Mouse (Mus musculus): Measurements from ENCODE around the gene Dazap2. TPM values are rescaled to one million over a fixed set of nuclear protein-coding genes. Genes with fewer than 3 reads are reported as not detected.
A peak's percentile ranks its signal among the peaks of the same experiment; 100 is the strongest.
"Not testable (repeated sequence)": the region's sequence is repeated elsewhere in the genome, so short reads cannot be mapped to it uniquely, and the experiment has no call there.

The Dazap2 gene
- polyA plus RNA-seq, 1 experiment from 2014 or later: 130 TPM

DNA sequence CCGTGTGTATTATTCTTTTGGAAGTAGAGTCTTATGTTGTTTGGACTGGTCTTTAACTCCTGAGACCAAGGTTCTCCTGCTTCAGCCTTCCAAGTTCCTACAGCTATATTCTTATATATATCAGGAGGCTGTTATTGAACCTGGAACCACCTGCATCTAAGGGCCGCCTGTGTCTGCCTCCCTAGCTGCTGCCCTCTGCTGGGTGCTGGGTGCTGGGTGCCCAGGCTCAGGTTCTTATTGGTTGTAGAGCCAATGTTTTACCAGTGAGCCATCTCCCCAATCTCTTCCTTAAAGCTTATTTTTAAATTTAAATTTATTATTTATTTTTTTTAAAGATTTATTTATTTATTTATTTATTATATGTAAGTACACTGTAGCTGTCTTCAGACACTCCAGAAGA, 2.7 kb upstream of the Dazap2 start:
- H3K27ac ChIP-seq: no peak overlapping the region
- WGBS: 67% methylated on average over 2 of the region's 2 CpGs
- H3K4me3 ChIP-seq: no peak overlapping the region
- peaks cover 13% of the 10 kb centered on the region; the same call in 1 of the 2 replicates for H3K4me1 ChIP-seq
- H3K9ac ChIP-seq: no peak overlapping the region
- H3K9me3 ChIP-seq: no peaks in the 10 kb centered on the region
- no peak for ATAC-seq (ENCODE audit: insufficient number of reproducible peaks, insufficient read depth, low FRiP score, low TSS enrichment)
- no peak overlapping the region for H3K4me2 ChIP-seq (replicated peaks)
- H3K27me3 ChIP-seq: no peaks in the 10 kb centered on the region
- H3K36me3 ChIP-seq: 0 out of 2 replicates have a peak, but pooled peaks cover under 1% of the 10 kb centered on the region

DNA sequence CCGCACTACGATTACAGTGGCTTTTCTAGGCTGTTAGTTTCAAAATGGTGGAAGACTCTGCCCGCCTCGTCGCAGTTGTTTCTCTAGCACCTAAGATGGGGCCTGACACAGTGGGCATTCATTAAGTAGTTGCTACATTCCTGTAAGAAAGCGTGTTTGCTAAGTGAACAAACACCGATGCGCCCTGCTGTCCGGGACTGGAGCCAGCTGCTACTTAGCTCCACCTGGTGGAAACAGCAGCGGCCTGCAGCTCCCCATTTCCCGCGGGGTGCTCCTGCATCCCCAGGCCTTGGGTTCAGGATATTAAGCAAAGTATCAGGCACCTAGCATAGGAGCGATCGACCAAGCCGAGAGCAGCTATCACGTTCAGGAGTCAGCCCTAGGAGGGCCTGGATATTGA, 1.6 kb upstream of the Dazap2 start:
- Histone ChIP-seq H3K4me1 (peaks cover 13% of the 10 kb centered on the region; the same call in 1 of the 2 replicates), H3K36me3 (peaks cover 12% of the 10 kb centered on the region), H3K9ac (no peak overlapping the region), H3K4me3 (peak overlapping the region; percentile 13; the same call in 1 of the 2 replicates), H3K9me3 (no peaks in the 10 kb centered on the region), H3K4me2 (replicated peaks) (peak overlapping the region; percentile 37), H3K27me3 (no peaks in the 10 kb centered on the region), H3K27ac (no peak overlapping the region)
- ATAC-seq (ENCODE audit: insufficient number of reproducible peaks, insufficient read depth, low FRiP score, low TSS enrichment): no peak
- WGBS: 10% methylated on average over 16 of the region's 16 CpGs

DNA sequence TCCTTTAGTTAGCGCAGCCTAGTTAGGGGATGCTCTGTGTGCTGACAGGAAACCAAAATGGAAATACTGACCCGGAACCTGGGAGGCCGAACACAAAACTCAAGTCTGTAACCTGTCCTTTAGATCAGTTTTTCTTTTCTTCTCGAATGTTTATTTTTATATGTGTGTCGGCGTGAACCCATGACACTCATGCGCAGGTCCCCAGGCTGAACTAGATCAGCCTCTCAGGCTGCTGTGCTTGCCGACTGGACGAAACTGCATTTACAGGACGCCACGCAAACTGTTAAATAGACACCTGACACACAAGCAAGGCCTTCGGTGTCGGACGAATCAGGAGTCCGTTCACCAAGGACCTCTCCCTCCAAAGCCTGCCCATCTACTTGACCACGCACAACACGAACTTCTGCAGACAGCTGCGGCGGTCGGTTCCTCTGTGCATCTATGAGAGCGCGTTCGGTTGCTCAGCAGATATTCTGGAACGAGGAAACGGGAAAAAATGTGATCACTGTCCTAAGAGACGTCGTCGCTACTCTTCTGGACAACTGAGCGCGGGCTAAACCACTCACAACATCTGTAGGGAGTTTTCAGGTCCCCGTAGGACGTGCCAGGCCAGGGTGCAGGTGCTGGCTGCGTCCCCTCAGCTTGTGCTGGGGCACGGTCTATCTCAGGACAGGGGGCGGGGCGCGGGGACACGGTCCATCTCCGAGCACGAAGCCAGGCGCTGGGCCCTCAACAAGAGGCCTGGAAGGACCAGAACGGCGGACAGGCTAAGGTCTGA, 742 bp upstream of the Dazap2 start:
- no peak for ATAC-seq (ENCODE audit: insufficient number of reproducible peaks, insufficient read depth, low FRiP score, low TSS enrichment)
- H3K36me3 ChIP-seq: peaks cover 20% of the 10 kb centered on the region
- H3K4me2 ChIP-seq (replicated peaks): peak overlapping the region; percentile 81
- no peaks in the 10 kb centered on the region for H3K27me3 ChIP-seq
- peak overlapping the region; percentile 84 for H3K9ac ChIP-seq
- peak overlapping the region; percentile 61 for H3K27ac ChIP-seq
- 9% methylated on average over 43 of the region's 43 CpGs for WGBS
- peaks cover 13% of the 10 kb centered on the region; the same call in 1 of the 2 replicates for H3K4me1 ChIP-seq
- H3K4me3 ChIP-seq: peak overlapping the region; percentile 90
- H3K9me3 ChIP-seq: no peaks in the 10 kb centered on the region

GRCm38 (mm10) chr15:100615825-100616220, 674 bp downstream of the Dazap2 start:
- peak overlapping the region; percentile 94 for H3K27ac ChIP-seq
- under 1% methylated on average over 42 of the region's 43 CpGs for WGBS
- ATAC-seq (ENCODE audit: insufficient number of reproducible peaks, insufficient read depth, low FRiP score, low TSS enrichment): peak; percentile 79

DNA sequence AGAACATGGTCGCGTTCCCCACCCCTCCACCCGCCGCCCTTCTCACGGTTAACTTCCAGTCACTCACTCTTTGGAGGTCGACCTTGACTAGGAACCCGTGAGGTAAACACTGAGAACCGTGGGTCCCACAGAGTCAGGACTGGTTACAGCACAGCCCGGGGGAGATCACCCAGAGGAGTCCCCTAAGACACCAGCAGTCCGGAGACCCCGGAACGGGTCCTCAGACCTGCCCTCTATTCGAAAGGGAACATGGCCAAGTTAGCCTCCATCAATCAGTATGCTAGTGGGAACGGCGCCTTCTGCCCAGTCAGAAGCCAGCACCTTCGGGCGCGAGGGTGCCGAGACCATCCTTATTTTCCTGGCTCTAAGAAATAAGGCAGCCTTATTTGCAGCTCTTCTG, 1.1 kb downstream of the Dazap2 start:
- Histone ChIP-seq H3K4me2 (replicated peaks) (peak overlapping the region; percentile 81), H3K9ac (peak overlapping the region; percentile 84), H3K4me1 (peaks cover 13% of the 10 kb centered on the region; the same call in 1 of the 2 replicates), H3K27me3 (no peaks in the 10 kb centered on the region), H3K36me3 (peaks cover 32% of the 10 kb centered on the region), H3K4me3 (peak overlapping the region; percentile 90), H3K27ac (peak overlapping the region; percentile 94), H3K9me3 (no peaks in the 10 kb centered on the region)
- WGBS: under 1% methylated on average over 19 of the region's 19 CpGs
- ATAC-seq (ENCODE audit: insufficient number of reproducible peaks, insufficient read depth, low FRiP score, low TSS enrichment): peak; percentile 23; the same call in 1 of the 2 replicates

More at GRCm38 (mm10) chr15:100615825-100616220, 674 bp downstream of the Dazap2 start:
- Histone ChIP-seq H3K36me3 (peaks cover 32% of the 10 kb centered on the region), H3K4me3 (peak overlapping the region; percentile 90), H3K4me2 (replicated peaks) (peak overlapping the region; percentile 81), H3K9ac (peak overlapping the region; percentile 84), H3K4me1 (peaks cover 13% of the 10 kb centered on the region; the same call in 1 of the 2 replicates), H3K27me3 (no peaks in the 10 kb centered on the region), H3K9me3 (no peaks in the 10 kb centered on the region)

GRCm38 (mm10) chr15:100619200-100619599, 4.1 kb downstream of the Dazap2 start:
- Histone ChIP-seq H3K36me3 (peaks cover 32% of the 10 kb centered on the region), H3K4me1 (peaks cover 11% of the 10 kb centered on the region; the same call in 1 of the 2 replicates), H3K27me3 (no peaks in the 10 kb centered on the region), H3K27ac (no peak overlapping the region), H3K9me3 (no peaks in the 10 kb centered on the region), H3K4me2 (replicated peaks) (no peak overlapping the region), H3K9ac (no peak overlapping the region), H3K4me3 (no peak overlapping the region)
- 87% methylated on average over 7 of the region's 7 CpGs for WGBS
- no peak for ATAC-seq (ENCODE audit: insufficient number of reproducible peaks, insufficient read depth, low FRiP score, low TSS enrichment)

DNA sequence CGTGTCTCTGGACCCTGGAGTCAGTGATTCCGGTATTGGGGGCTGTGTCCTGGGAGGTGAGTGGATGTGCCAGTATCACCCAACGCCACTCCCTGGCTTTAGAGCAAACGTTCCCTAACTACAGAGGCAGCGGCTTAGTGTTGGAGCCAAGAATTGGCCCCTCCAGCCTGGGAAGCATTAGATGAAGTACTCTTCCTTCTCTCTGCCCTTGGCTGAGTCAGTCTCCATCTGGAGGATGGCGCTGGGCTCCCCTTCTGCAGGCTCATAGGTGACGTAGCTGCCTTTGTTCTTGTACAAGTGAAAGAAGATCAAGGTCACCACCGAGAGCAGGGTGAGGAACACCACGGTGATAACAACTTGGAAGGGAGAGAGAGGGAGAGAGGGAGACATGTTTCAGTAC, 6.5 kb downstream of the Dazap2 start:
- peaks cover 32% of the 10 kb centered on the region for H3K36me3 ChIP-seq
- WGBS: 79% methylated on average over 9 of the region's 9 CpGs
- H3K27ac ChIP-seq; H3K27me3 ChIP-seq; H3K4me1 ChIP-seq; H3K4me2 ChIP-seq (replicated peaks); H3K4me3 ChIP-seq; ATAC-seq (ENCODE audit: insufficient number of reproducible peaks, insufficient read depth, low FRiP score, low TSS enrichment); H3K9ac ChIP-seq; H3K9me3 ChIP-seq: not testable (repeated sequence)

DNA sequence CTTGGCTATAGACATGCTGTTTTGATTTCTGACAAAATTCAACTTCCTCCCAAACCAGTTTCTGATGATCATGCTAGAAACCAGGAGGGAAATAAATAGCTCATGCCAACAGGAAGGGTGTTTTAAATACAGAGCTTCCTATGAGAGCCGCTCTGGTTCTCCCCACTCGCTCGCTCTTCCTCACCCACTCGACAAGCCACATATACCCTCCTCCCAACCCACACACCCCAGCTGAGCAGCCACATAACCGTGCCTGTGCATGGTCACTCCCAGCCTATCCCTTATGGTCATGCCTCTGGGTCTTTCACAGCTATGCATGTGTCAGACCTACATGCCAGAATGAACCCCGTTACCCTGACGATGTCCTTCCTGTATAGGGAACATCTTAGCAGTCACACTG, 7.0 kb downstream of the Dazap2 start:
- no peak for ATAC-seq (ENCODE audit: insufficient number of reproducible peaks, insufficient read depth, low FRiP score, low TSS enrichment)

DNA sequence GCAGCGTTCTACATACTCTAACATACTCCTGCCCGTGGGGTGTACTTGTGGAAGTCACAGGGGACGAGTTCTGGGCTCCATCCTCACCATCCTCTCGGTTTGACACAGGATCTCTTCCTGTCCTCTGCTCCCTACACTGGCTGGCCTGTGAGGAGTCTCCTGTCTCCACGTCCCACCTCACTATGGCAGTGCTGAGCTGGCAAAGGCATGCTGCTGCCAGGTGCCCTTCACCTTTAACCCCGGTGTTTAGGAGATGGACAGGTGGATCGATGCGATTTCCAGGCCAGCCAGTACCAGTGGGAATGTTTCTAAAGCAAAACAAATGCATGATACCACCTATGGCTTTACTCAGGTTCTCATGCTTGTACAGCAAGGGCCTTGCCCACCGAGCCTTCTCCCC, 8.6 kb downstream of the Dazap2 start:
- H3K27me3 ChIP-seq: no peaks in the 10 kb centered on the region
- H3K9ac ChIP-seq: no peak overlapping the region
- no peak overlapping the region for H3K4me3 ChIP-seq
- no peaks in the 10 kb centered on the region for H3K9me3 ChIP-seq
- H3K36me3 ChIP-seq: peaks cover 18% of the 10 kb centered on the region
- ATAC-seq (ENCODE audit: insufficient number of reproducible peaks, insufficient read depth, low FRiP score, low TSS enrichment): no peak
- 86% methylated on average over 9 of the region's 9 CpGs for WGBS
- no peaks in the 10 kb centered on the region; the same call in 1 of the 2 replicates for H3K4me1 ChIP-seq
- no peak overlapping the region for H3K27ac ChIP-seq
- no peak overlapping the region for H3K4me2 ChIP-seq (replicated peaks)

More for the DNA sequence above, 7.0 kb downstream of the Dazap2 start:
- WGBS: 87% methylated on average over 7 of the region's 7 CpGs
- H3K27me3 ChIP-seq: no peaks in the 10 kb centered on the region
- peaks cover 32% of the 10 kb centered on the region for H3K36me3 ChIP-seq
- H3K27ac ChIP-seq: no peak overlapping the region
- no peak overlapping the region for H3K9ac ChIP-seq
- H3K4me2 ChIP-seq (replicated peaks): no peak overlapping the region
- H3K4me1 ChIP-seq: no peaks in the 10 kb centered on the region
- H3K9me3 ChIP-seq: no peaks in the 10 kb centered on the region
- no peak overlapping the region for H3K4me3 ChIP-seq

- Histone ChIP-seq H3K4me3 (no peak overlapping the region), H3K9ac (no peak overlapping the region), H3K27ac (no peak overlapping the region), H3K9me3 (no peaks in the 10 kb centered on the region), H3K27me3 (no peaks in the 10 kb centered on the region), H3K36me3 (peaks cover 11% of the 10 kb centered on the region), H3K4me1 (no peaks in the 10 kb centered on the region; the same call in 1 of the 2 replicates), H3K4me2 (replicated peaks) (no peak overlapping the region)
- no peak for ATAC-seq (ENCODE audit: insufficient number of reproducible peaks, insufficient read depth, low FRiP score, low TSS enrichment)
- WGBS: 90% methylated on average over 3 of the region's 3 CpGs
These were observed 9.3 kb downstream of the Dazap2 start for GRCm38 (mm10) chr15:100624435-100624834.

DNA sequence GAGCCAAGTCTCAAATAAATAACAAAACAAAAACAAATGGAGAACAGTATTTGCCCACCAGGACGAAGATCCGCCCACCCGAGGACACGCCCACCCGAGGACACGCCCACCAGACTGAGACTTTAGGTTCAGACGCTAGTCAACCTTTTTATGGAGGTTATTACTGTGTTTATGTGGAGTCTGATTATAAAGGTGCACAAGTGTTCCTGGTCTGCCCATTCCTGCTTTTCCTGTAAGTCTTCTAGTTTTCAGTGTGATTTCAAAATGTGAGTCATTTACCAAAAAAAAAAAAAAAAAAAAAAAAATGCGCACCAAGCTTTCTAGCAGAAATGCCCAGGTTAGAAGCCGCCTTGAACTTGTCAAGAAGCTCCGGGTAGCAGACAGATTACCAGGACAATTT, 12.1 kb downstream of the Dazap2 start:
- H3K4me1 ChIP-seq: no peaks in the 10 kb centered on the region; the same call in 1 of the 2 replicates
- ATAC-seq (ENCODE audit: insufficient number of reproducible peaks, insufficient read depth, low FRiP score, low TSS enrichment): no peak
- no peak overlapping the region for H3K9ac ChIP-seq
- no peak overlapping the region for H3K27ac ChIP-seq
- 19% methylated on average over 10 of the region's 10 CpGs for WGBS
- no peaks in the 10 kb centered on the region for H3K9me3 ChIP-seq
- H3K36me3 ChIP-seq: no peaks in the 10 kb centered on the region
- no peak overlapping the region for H3K4me2 ChIP-seq (replicated peaks)
- no peak overlapping the region for H3K4me3 ChIP-seq
- no peaks in the 10 kb centered on the region for H3K27me3 ChIP-seq

DNA sequence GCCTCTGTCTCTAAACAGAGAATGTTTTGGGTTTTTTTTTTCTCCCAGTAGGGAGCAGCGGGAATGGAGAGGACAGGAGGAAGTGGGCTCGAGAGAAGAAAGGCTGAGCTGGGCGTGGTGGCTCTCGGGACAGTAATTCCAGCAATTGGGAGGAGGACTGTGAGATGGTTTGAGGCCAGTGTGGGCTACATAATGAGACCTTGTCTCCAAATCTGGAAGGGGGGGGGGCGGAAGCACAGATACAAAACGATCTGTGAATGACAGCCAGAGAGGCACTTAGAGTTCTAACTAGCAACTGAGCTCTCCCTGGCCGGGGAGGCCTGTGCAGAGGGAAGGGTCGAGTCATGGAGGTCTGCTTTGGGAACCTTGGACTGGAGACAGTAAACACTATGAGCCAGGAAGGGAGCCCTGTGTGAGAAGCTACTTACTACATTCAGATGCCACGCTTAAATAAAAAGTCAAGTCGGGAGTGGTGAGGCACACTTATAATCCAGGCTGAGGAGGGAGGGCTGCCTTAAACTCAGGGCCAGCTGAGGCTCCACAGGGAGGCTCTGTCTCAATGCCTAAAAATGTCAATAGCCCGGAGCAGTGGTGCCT, 12.7 kb downstream of the Dazap2 start:
- Histone ChIP-seq H3K9ac (no peak overlapping the region), H3K27me3 (0 out of 2 replicates have a peak, but pooled peaks cover 1% of the 10 kb centered on the region), H3K4me2 (replicated peaks) (no peak overlapping the region), H3K4me1 (no peaks in the 10 kb centered on the region; the same call in 1 of the 2 replicates), H3K27ac (0 out of 2 replicates have a peak overlapping the region, but pooled peaks have one; percentile 38), H3K36me3 (no peaks in the 10 kb centered on the region), H3K4me3 (no peak overlapping the region), H3K9me3 (no peaks in the 10 kb centered on the region)
- ATAC-seq (ENCODE audit: insufficient number of reproducible peaks, insufficient read depth, low FRiP score, low TSS enrichment): no peak
- WGBS: 3% methylated on average over 11 of the region's 11 CpGs
